Comparison of ENCODE assay signal across 31 mouse cellular contexts in the genomic region with DNA sequence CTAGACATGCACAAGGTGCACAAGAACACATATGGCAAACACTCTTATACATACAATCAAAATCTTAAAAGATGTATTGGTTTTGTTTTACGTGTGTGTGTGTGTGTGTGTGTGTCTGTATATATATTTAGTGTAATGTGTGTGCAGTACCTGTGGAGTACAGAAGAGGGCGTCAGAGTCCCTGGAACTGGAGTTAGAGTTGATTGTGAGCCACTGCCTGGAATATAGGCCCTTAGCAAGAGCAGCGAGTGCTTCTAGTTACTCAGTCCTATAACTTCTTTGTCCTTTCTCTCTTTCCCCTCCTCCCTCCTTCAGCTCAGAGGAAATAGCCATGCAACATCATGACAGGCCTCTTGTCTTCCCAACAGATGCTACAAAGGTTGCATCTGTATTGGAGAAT. TPM values are rescaled to one million over a fixed set of nuclear protein-coding genes. Genes with fewer than 3 reads are reported as not detected.
A peak's percentile ranks its signal among the peaks of the same experiment; 100 is the strongest.
DNase-seq lines count a peak whose midpoint lies in the region; ATAC-seq and TF ChIP-seq lines count a peak whose summit lies in the region.
"Had no signal": no experiment of that assay in that cellular context is flagged by ENCODE, and none has a peak within 500 bp of the region (broad histone marks: within the 10 kb centered on the region; RNA-seq: fewer than 3 reads in every experiment).

No protein-coding gene starts in this region.

- ATAC-seq in forebrain, embryonic 15.5 days (replicated peaks), result no peak
- ATAC-seq in forebrain, embryonic 11.5 days (replicated peaks; ENCODE audit: low FRiP score), result no peak
- ATAC-seq in hindbrain, postnatal 0 days, result no peak
- no peak for ATAC-seq in hindbrain, embryonic 12.5 days (ENCODE audit: low FRiP score)
- ATAC-seq in lung, postnatal 0 days, result no peak
- ATAC-seq in liver, embryonic 12.5 days, result no peak
- ATAC-seq: activated CD4-positive, CD25-positive, alpha-beta regulatory T cell, adult 4 months; inflammation-experienced regulatory T-cells, adult 6 months; liver, postnatal 0 days had no signal

- TF ChIP-seq EP300 in lung, postnatal 0 days (IDR thresholded peaks at IDR 0.05), result no peak

- peaks cover 7% of the 10 kb centered on the region; the same call in 1 of the 2 replicates for H3K4me1 ChIP-seq in forebrain, embryonic 15.5 days
- H3K4me1 ChIP-seq in forebrain, embryonic 11.5 days (replicated peaks; ENCODE audit: control insufficient read depth, insufficient read depth, low read length), result no peaks in the 10 kb centered on the region
- no peaks in the 10 kb centered on the region for H3K4me1 ChIP-seq in hindbrain, postnatal 0 days (ENCODE audit: insufficient read depth, low read length)
- no peaks in the 10 kb centered on the region for H3K4me1 ChIP-seq in hindbrain, embryonic 12.5 days
- H3K4me1 ChIP-seq in lung, postnatal 0 days (ENCODE audit: insufficient read depth, low read depth, low read length), result no peaks in the 10 kb centered on the region
- no peaks in the 10 kb centered on the region for H3K4me1 ChIP-seq in liver, embryonic 12.5 days
- H3K4me1 ChIP-seq: embryonic facial prominence, embryonic 10.5 days; embryonic facial prominence, embryonic 15.5 days; neural tube, embryonic 13.5 days had no signal

- no peaks in the 10 kb centered on the region for H3K36me3 ChIP-seq in forebrain, embryonic 15.5 days
- H3K36me3 ChIP-seq in forebrain, embryonic 11.5 days (ENCODE audit: control insufficient read depth, insufficient read depth, low read length), result no peaks in the 10 kb centered on the region
- H3K36me3 ChIP-seq in hindbrain, postnatal 0 days (ENCODE audit: insufficient read depth, low read length), result no peaks in the 10 kb centered on the region
- H3K36me3 ChIP-seq in hindbrain, embryonic 12.5 days, result no peaks in the 10 kb centered on the region
- H3K36me3 ChIP-seq in lung, postnatal 0 days (ENCODE audit: insufficient read depth, low read length), result no peaks in the 10 kb centered on the region
- H3K36me3 ChIP-seq in liver, embryonic 12.5 days, result no peaks in the 10 kb centered on the region
- H3K36me3 ChIP-seq: embryonic facial prominence, embryonic 10.5 days; embryonic facial prominence, embryonic 15.5 days; limb, embryonic 12.5 days; neural tube, embryonic 13.5 days had no signal

- peak; percentile 44 for TF ChIP-seq CTCF in hindbrain, postnatal 0 days (IDR thresholded peaks at IDR 0.05; ENCODE audit: low read depth)
- TF ChIP-seq CTCF in lung, postnatal 0 days (IDR thresholded peaks at IDR 0.05), result peak; percentile 7; the same call in 1 of the 2 replicates

- 85% methylated on average over 3 of the region's 3 CpGs for WGBS in forebrain, embryonic 15.5 days
- WGBS in forebrain, embryonic 11.5 days, result 78% methylated on average over 3 of the region's 3 CpGs
- 86% methylated on average over 3 of the region's 3 CpGs for WGBS in hindbrain, postnatal 0 days
- 85% methylated on average over 3 of the region's 3 CpGs for WGBS in hindbrain, embryonic 12.5 days
- 82% methylated on average over 3 of the region's 3 CpGs for WGBS in lung, postnatal 0 days
- 57% methylated on average over 3 of the region's 3 CpGs for WGBS in liver, embryonic 12.5 days (ENCODE audit: insufficient replicate concordance)

- no peaks in the 10 kb centered on the region for H3K27me3 ChIP-seq in forebrain, embryonic 15.5 days
- no peaks in the 10 kb centered on the region for H3K27me3 ChIP-seq in forebrain, embryonic 11.5 days (ENCODE audit: control insufficient read depth, insufficient read depth, low read length)
- no peaks in the 10 kb centered on the region for H3K27me3 ChIP-seq in hindbrain, postnatal 0 days (ENCODE audit: insufficient read depth, low read length)
- no peaks in the 10 kb centered on the region for H3K27me3 ChIP-seq in hindbrain, embryonic 12.5 days
- no peaks in the 10 kb centered on the region for H3K27me3 ChIP-seq in lung, postnatal 0 days (replicated peaks; ENCODE audit: insufficient read depth, low read length)
- no peaks in the 10 kb centered on the region for H3K27me3 ChIP-seq in liver, embryonic 12.5 days (replicated peaks)
- H3K27me3 ChIP-seq: CH12.LX; embryonic facial prominence, embryonic 15.5 days; limb, embryonic 12.5 days; neural tube, embryonic 13.5 days had no signal

- H3K9me3 ChIP-seq in forebrain, embryonic 15.5 days, result no peaks in the 10 kb centered on the region
- no peaks in the 10 kb centered on the region for H3K9me3 ChIP-seq in forebrain, embryonic 11.5 days (ENCODE audit: control insufficient read depth, low read length)
- no peaks in the 10 kb centered on the region for H3K9me3 ChIP-seq in hindbrain, postnatal 0 days (ENCODE audit: low read length)
- no peaks in the 10 kb centered on the region for H3K9me3 ChIP-seq in hindbrain, embryonic 12.5 days (replicated peaks)
- H3K9me3 ChIP-seq in lung, postnatal 0 days (ENCODE audit: low read length), result no peaks in the 10 kb centered on the region
- H3K9me3 ChIP-seq in liver, embryonic 12.5 days (replicated peaks), result no peaks in the 10 kb centered on the region
- H3K9me3 ChIP-seq: embryonic facial prominence, embryonic 10.5 days; embryonic facial prominence, embryonic 15.5 days; limb, embryonic 12.5 days; neural tube, embryonic 13.5 days had no signal

- H3K9ac ChIP-seq in forebrain, embryonic 15.5 days (replicated peaks), result no peak overlapping the region
- H3K9ac ChIP-seq in forebrain, embryonic 11.5 days (ENCODE audit: low read length), result no peak overlapping the region
- no peak overlapping the region for H3K9ac ChIP-seq in hindbrain, postnatal 0 days (replicated peaks; ENCODE audit: low read length)
- H3K9ac ChIP-seq in hindbrain, embryonic 12.5 days, result no peak overlapping the region
- H3K9ac ChIP-seq in lung, postnatal 0 days (replicated peaks; ENCODE audit: low read depth), result no peak overlapping the region
- no peak overlapping the region for H3K9ac ChIP-seq in liver, embryonic 12.5 days
- H3K9ac ChIP-seq: embryonic facial prominence, embryonic 15.5 days; hindbrain, embryonic 14.5 days; limb, embryonic 12.5 days; liver, postnatal 0 days; neural tube, embryonic 13.5 days had no signal

- H3K27ac ChIP-seq in forebrain, embryonic 15.5 days (replicated peaks), result peak overlapping the region; percentile 76
- no peak overlapping the region for H3K27ac ChIP-seq in forebrain, embryonic 11.5 days (ENCODE audit: low read depth, low read length)
- H3K27ac ChIP-seq in hindbrain, postnatal 0 days, result 0 out of 2 replicates have a peak overlapping the region, but pooled peaks have one; percentile 12
- no peak overlapping the region for H3K27ac ChIP-seq in hindbrain, embryonic 12.5 days
- H3K27ac ChIP-seq in lung, postnatal 0 days (ENCODE audit: low read length), result no peak overlapping the region
- no peak overlapping the region for H3K27ac ChIP-seq in liver, embryonic 12.5 days
- H3K27ac ChIP-seq: embryonic facial prominence, embryonic 10.5 days; embryonic facial prominence, embryonic 15.5 days; hindbrain, embryonic 14.5 days; kidney, postnatal 0 days; limb, embryonic 12.5 days; neural tube, embryonic 13.5 days had no signal

- DNase-seq in forebrain, embryonic 11.5 days (ENCODE audit: low spot score), result no peak
- DNase-seq in hindbrain, postnatal 0 days (ENCODE audit: low spot score), result peak; percentile 30
- DNase-seq in lung, postnatal 0 days (ENCODE audit: low spot score), result no peak
- no peak for DNase-seq in lung, postnatal 10 days
- DNase-seq in ZHBTc4 (ENCODE audit: low read depth, low spot score), result peak; percentile 79
- DNase-seq: adrenal gland, adult 8-10 months; cerebellum, postnatal 14 days; gastrocnemius, postnatal 10 days; heart, postnatal 4 days; kidney, adult 2 months; kidney, postnatal 4 days; liver, postnatal 0 days; lung, postnatal 14 days; spleen, adult 18-20 months; thymus, adult 18-20 months; thymus, postnatal 25 days had no signal

- H3K4me2 ChIP-seq in forebrain, embryonic 15.5 days (replicated peaks), result no peak overlapping the region
- H3K4me2 ChIP-seq in forebrain, embryonic 11.5 days (ENCODE audit: low read depth, low read length, severe bottlenecking), result no peak overlapping the region
- H3K4me2 ChIP-seq in hindbrain, postnatal 0 days (ENCODE audit: low read depth, low read length), result no peak overlapping the region
- H3K4me2 ChIP-seq in hindbrain, embryonic 12.5 days (replicated peaks), result no peak overlapping the region
- H3K4me2 ChIP-seq in lung, postnatal 0 days (replicated peaks; ENCODE audit: low read depth, low read length), result no peak overlapping the region
- no peak overlapping the region for H3K4me2 ChIP-seq in liver, embryonic 12.5 days
- H3K4me2 ChIP-seq: embryonic facial prominence, embryonic 15.5 days; hindbrain, embryonic 14.5 days; limb, embryonic 12.5 days; liver, embryonic 11.5 days; midbrain, embryonic 11.5 days; neural tube, embryonic 13.5 days had no signal

- no peak overlapping the region for H3K4me3 ChIP-seq in forebrain, embryonic 15.5 days
- no peak overlapping the region for H3K4me3 ChIP-seq in forebrain, embryonic 11.5 days (ENCODE audit: low read depth, low read length)
- H3K4me3 ChIP-seq in hindbrain, postnatal 0 days (ENCODE audit: low read length), result no peak overlapping the region
- no peak overlapping the region for H3K4me3 ChIP-seq in hindbrain, embryonic 12.5 days
- H3K4me3 ChIP-seq in lung, postnatal 0 days (ENCODE audit: low read depth, low read length), result no peak overlapping the region
- no peak overlapping the region for H3K4me3 ChIP-seq in liver, embryonic 12.5 days
- H3K4me3 ChIP-seq: embryonic facial prominence, embryonic 10.5 days; embryonic facial prominence, embryonic 15.5 days; limb, embryonic 12.5 days; neural tube, embryonic 13.5 days had no signal

RNA-seq across cellular contexts. Expression of gene Rps27rt, which starts 40.6 kb away (rescaled TPM):
- 229 and 257 TPM in 2 replicates for polyA plus RNA-seq in forebrain, embryonic 15.5 days (2015; fragmentation: Nextera tagmentation; extraction: Ambion mirVana)
- 318 and 355 TPM in 2 replicates for polyA plus RNA-seq in forebrain, embryonic 11.5 days (2014; fragmentation: Nextera tagmentation; extraction: Ambion mirVana)
- 32.8 and 182 TPM in 2 replicates for total RNA-seq in hindbrain, postnatal 0 days (2014; rRNA removed)
- polyA plus RNA-seq in hindbrain, postnatal 0 days (2015; fragmentation: Nextera tagmentation; extraction: Ambion mirVana), result 281 and 288 TPM in 2 replicates
- polyA plus RNA-seq in hindbrain, embryonic 12.5 days (2016; fragmentation: Nextera tagmentation; extraction: Ambion mirVana), result 350 and 413 TPM in 2 replicates
- polyA plus RNA-seq in lung, postnatal 0 days (2015; fragmentation: Nextera tagmentation; extraction: Ambion mirVana), result 620 and 625 TPM in 2 replicates
- polyA plus RNA-seq in liver, embryonic 12.5 days (2016; fragmentation: Nextera tagmentation; extraction: Ambion mirVana), result 275 and 335 TPM in 2 replicates

RNA-seq across cellular contexts. Expression of gene Osbpl10, which starts 44.8 kb away (rescaled TPM):
- polyA plus RNA-seq in forebrain, embryonic 15.5 days (2015; fragmentation: Nextera tagmentation; extraction: Ambion mirVana), result 1.9 and 2.6 TPM in 2 replicates
- polyA plus RNA-seq in forebrain, embryonic 11.5 days (2014; fragmentation: Nextera tagmentation; extraction: Ambion mirVana), result 1.0 and 1.6 TPM in 2 replicates
- total RNA-seq in hindbrain, postnatal 0 days (2014; rRNA removed), result 18.2 and 22.5 TPM in 2 replicates
- 3.0 and 3.3 TPM in 2 replicates for polyA plus RNA-seq in hindbrain, postnatal 0 days (2015; fragmentation: Nextera tagmentation; extraction: Ambion mirVana)
- 2.9 and 3.3 TPM in 2 replicates for polyA plus RNA-seq in hindbrain, embryonic 12.5 days (2016; fragmentation: Nextera tagmentation; extraction: Ambion mirVana)
- polyA plus RNA-seq in lung, postnatal 0 days (2015; fragmentation: Nextera tagmentation; extraction: Ambion mirVana), result 2.2 and 2.6 TPM in 2 replicates
- 0.55 and 0.63 TPM in 2 replicates for polyA plus RNA-seq in liver, embryonic 12.5 days (2016; fragmentation: Nextera tagmentation; extraction: Ambion mirVana)
- total RNA-seq: CH12.LX; megakaryocyte progenitor cell, adult 5-6 weeks had no signal
- polyA plus RNA-seq: activated CD4-positive, CD25-positive, alpha-beta regulatory T cell, adult 4 months; inflammation-experienced regulatory T-cells, adult 6 months had no signal

Comparison
In these comparisons a context has a peak if more than half of its experiments do, and no peak if none do; other contexts are left out.
1. H3K27ac ChIP-seq: peak in forebrain, embryonic 15.5 days (single experiment) and hindbrain, postnatal 0 days (single experiment); none in forebrain, embryonic 11.5 days (single experiment), hindbrain, embryonic 12.5 days (single experiment), lung, postnatal 0 days (single experiment) and liver, embryonic 12.5 days (single experiment).
2. DNase-seq: peak in hindbrain, postnatal 0 days (single experiment) and ZHBTc4 (single experiment); none in forebrain, embryonic 11.5 days (single experiment), lung, postnatal 0 days (single experiment) and lung, postnatal 10 days (single experiment).